Mouse (Mus musculus) stomach, postnatal 0 days (tissue): ENCODE data around the gene Foxl1.

ENCODE experiments used
- CTCF ChIP-seq: IDR thresholded peaks from 2 replicates; pipeline ENCODE4 v1.5.1; 2016; ENCODE audit warnings: antibody characterized with exemption, low read depth, mild to moderate bottlenecking, moderate library complexity
- EP300 ChIP-seq: optimal IDR thresholded peaks from 2 replicates; pipeline ENCODE3; 2016; ENCODE audit warnings: antibody characterized with exemption

- no peak for TF ChIP-seq EP300
- TF ChIP-seq CTCF: no peak
Measured at GRCm38 (mm10) chr8:121123113-121123512, 4.6 kb upstream of the Foxl1 start.
